Mouse (Mus musculus) left cerebral cortex, postnatal 4 days (tissue): Measurements from ENCODE around the gene Armcx3. TPM values are rescaled to one million over a fixed set of nuclear protein-coding genes. Genes with fewer than 3 reads are reported as not detected.

Experiments used
- DNase-seq: peaks from one replicate; pipeline ENCODE4 v3.0.0-alpha.2; 2022
- intact Hi-C: fragments of 180-260 bp; cut with DNase I; formaldehyde crosslinking; loops from one replicate; pipeline ENCODE4 v1.15.1; 2025
- microRNA-seq: library from miRNA; unstranded; fragments of <30 nt; microRNA quantifications from one replicate; pipeline ENCODE4 v1.2.0, GENCODE M21; 2022
- total RNA-seq, 2 experiments: library from RNA; stranded (reverse); gene quantifications; 2 replicates each; pipeline ENCODE4 v1.2.3; 2021

The Armcx3 gene
- total RNA-seq, 2 experiments from 2014 or later, result 74.9 to 83.4 TPM

GRCm38 (mm10) chrX:134808755-134809224, 52.4 kb downstream of the Armcx3 start, which contains the start of gene Armcx2:
Gene Armcx2, minus strand, starts transcription at chrX:134809221.
- intact Hi-C loops, result loop anchor here (5.0 kb wide), 1 partner anchor 51 kb away; the partner anchor contains the start of gene Armcx3
- DNase-seq, result peak; percentile 66

Small RNA genes within 50 kb of the gene (microRNA-seq; reads per million reads assigned to microRNA genes)
- 1.8 reads per million for gene Mir7093

Other genes with a start within 250 kb of the Armcx3 start
- 10 to 100 TPM; 17.4 to 22.7 TPM for gene Timm8a1, start 214.7 kb upstream of the Armcx3 start, total RNA-seq
- under 1 TPM; 0.40 to 0.89 TPM for gene Btk, start 173.0 kb upstream of the Armcx3 start, total RNA-seq
- 100 to 1,000 TPM; 215 to 223 TPM for gene Rpl36a, start 170.9 kb upstream of the Armcx3 start, total RNA-seq
- 1 to 10 TPM; 5.6 to 6.7 TPM for gene Gla, start 155.5 kb upstream of the Armcx3 start, total RNA-seq
- gene Hnrnph2, start 155.4 kb upstream of the Armcx3 start, total RNA-seq, result 100 to 1,000 TPM; 111 to 112 TPM
- gene Armcx4, start 70.1 kb upstream of the Armcx3 start, total RNA-seq, result 10 to 100 TPM; 56.9 to 60.0 TPM
- gene Armcx1, start 38.6 kb upstream of the Armcx3 start, total RNA-seq, result 10 to 100 TPM; 55.2 to 61.3 TPM
- gene Armcx6, start 5.2 kb upstream of the Armcx3 start, total RNA-seq, result 10 to 100 TPM; 25.8 to 30.4 TPM
- 100 to 1,000 TPM; 112 to 115 TPM for gene Armcx2, start 52.6 kb downstream of the Armcx3 start, total RNA-seq
- under 1 TPM; 0.14 to 0.20 TPM for gene Nxf2, start 208.2 kb downstream of the Armcx3 start, total RNA-seq